Mouse (Mus musculus) ES-E14 (cell line): ENCODE data around the gene Pisd.

ENCODE experiments used
- CHD2 ChIP-seq: IDR thresholded peaks from 2 replicates; pipeline ENCODE4 v1.6.1; 2014; ENCODE audit warnings: mild to moderate bottlenecking, low read depth, low read length, inconsistent platforms
- HCFC1 ChIP-seq: IDR thresholded peaks from 2 replicates; pipeline ENCODE4 v1.6.1; 2012; ENCODE audit warnings: low read length, inconsistent platforms, borderline replicate concordance; ENCODE audit not compliant: insufficient read depth
- MAFK ChIP-seq: IDR thresholded peaks from 2 replicates; pipeline ENCODE4 v1.6.1; 2014; ENCODE audit warnings: mild to moderate bottlenecking, low read depth, low read length, inconsistent platforms; ENCODE audit not compliant: insufficient read depth
- ZC3H11A ChIP-seq: IDR thresholded peaks from 2 replicates; pipeline ENCODE4 v1.6.1; 2012; ENCODE audit warnings: low read depth, mild to moderate bottlenecking, inconsistent platforms, low read length, borderline replicate concordance
- ZNF384 ChIP-seq: IDR thresholded peaks from 2 replicates; pipeline ENCODE4 v1.6.1; 2012; ENCODE audit warnings: low read depth, low read length, inconsistent platforms

GRCm38 (mm10) chr5:32772361-32772760 lies 13.1 kb downstream of the Pisd start:
- TF ChIP-seq MAFK, result no peak
- TF ChIP-seq ZC3H11A, result no peak
- no peak for TF ChIP-seq HCFC1
- no peak for TF ChIP-seq CHD2
- TF ChIP-seq ZNF384, result no peak
